Mouse (Mus musculus) cerebellum, adult 2 months (tissue): Measurements from ENCODE around the gene Sgms1.

Experiments
- CTCF ChIP-seq: fragments of 200-500 bp; IDR thresholded peaks from 2 replicates; pipeline ENCODE4 v1.5.1; 2011; ENCODE audit warnings: low read depth, mild to moderate bottlenecking, control low read depth, low read length, moderate library complexity, borderline replicate concordance; ENCODE audit not compliant: insufficient read depth
- POLR2A ChIP-seq: fragments of 200-500 bp; IDR thresholded peaks from 2 replicates; pipeline ENCODE4 v1.6.1; 2011; ENCODE audit warnings: low read length, control low read depth, borderline replicate concordance; ENCODE audit not compliant: insufficient read depth

DNA sequence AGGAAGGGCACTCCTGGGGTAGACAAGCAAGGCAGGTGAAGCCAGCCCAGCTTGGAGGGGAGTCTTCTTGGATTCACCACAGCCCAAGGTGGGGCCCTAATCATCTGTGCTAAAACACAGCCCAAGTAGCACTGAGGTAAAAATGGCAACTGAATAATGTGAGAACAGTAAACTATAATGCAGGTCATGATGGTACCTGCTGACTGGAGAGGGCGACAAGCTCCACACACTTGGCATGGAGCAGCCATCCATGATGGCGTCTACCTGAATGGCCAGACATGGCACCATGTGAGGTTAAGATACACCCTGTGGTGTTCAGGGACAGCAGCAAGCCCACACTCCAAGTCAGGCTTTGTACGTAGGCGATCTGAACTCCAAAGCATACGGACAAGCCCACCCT is 190.4 kb downstream of the Sgms1 start:
- TF ChIP-seq POLR2A (no peak), CTCF (no peak)
